Mouse (Mus musculus): ENCODE data around the gene Ttc5.
A peak's percentile ranks its signal among the peaks of the same experiment; 100 is the strongest.
"Not testable (repeated sequence)": the region's sequence is repeated elsewhere in the genome, so short reads cannot be mapped to it uniquely, and the experiment has no call there.

Ttc5 gene

GRCm38 (mm10) chr14:50771342-50771741 is 14.0 kb downstream of the Ttc5 start:
- DNase-seq (ENCODE audit: low spot score in 2 of 2): no peak

DNA sequence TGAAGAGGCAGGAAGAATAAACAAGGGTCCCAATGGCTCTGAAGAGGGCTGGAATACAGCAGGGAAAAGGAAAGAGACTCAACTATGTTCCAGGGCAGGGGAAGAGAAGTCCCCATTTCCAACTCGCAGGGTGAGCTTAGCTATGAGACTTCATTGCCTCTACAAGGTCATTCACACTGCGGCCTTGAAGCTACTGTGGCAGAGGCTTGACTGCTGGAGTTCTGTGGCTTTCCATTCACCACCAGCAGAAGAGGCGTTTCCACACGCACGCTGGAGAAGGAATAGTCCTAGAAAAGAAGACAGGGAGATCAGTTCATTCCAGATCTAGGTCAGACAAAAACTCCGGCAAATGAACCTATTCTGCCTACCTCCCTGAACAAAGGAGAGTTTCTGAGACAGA is 19.6 kb downstream of the Ttc5 start:
- no peak for DNase-seq (ENCODE audit: low spot score in 2 of 2)

- peak; percentile 9 to 17 for DNase-seq (ENCODE audit: low spot score in 2 of 2)
These were observed 26.8 kb downstream of the Ttc5 start for GRCm38 (mm10) chr14:50758416-50759085.

DNA sequence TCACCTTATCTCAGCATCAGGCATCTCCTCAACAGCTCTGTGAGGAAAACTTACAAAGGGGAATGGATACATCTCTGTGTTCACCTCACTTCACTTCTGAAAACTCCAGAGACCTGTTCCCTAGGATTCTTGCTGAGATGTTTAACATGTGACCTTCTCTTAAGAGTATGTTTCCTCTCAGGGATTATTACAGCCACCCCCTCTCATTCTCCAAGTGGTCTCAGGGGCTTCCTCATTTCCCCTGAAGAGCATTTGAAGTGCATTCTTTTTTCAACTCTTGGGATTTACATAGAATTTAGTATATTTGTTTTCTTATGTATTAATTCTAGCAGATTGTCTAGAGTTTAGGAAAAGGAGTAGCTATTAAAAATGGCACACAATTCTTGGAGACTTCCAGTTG is 40.3 kb downstream of the Ttc5 start, which contains the start of gene Olfr749:
TSS of gene Olfr749 (minus strand) at position 101 of the 400 bp plus-strand sequence.
- no peak for DNase-seq (ENCODE audit: low spot score in 2 of 2)

- no peak for DNase-seq (ENCODE audit: low spot score in 2 of 2)
These were observed 43.7 kb downstream of the Ttc5 start for GRCm38 (mm10) chr14:50741584-50741983.

DNA sequence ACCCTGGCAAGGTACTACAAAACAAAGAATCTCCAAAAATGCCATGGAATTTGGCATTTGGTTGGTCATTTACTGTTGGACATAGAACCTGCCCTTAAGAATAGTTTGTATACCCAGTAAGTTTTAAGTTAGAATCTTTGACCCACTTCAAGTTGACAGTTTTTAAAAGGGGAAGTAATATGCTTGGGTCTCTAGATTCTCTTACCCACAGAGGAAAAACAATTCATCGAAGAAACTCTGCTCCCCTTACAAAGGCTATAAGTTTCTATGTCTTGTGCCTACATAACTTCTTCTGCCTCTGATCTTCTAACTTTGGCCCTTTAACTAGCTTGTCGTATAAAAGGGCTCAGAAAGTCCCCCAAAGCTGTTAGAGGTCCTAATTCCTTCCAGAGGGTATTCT is 45.0 kb downstream of the Ttc5 start:
- no peak for DNase-seq (ENCODE audit: low spot score in 2 of 2)

GRCm38 (mm10) chr14:50722371-50722770 is 62.9 kb downstream of the Ttc5 start:
- not testable (repeated sequence) for DNase-seq (ENCODE audit: low spot score in 2 of 2)

GRCm38 (mm10) chr14:50719875-50720274 is 65.4 kb downstream of the Ttc5 start:
- DNase-seq (ENCODE audit: low spot score in 2 of 2): not testable (repeated sequence)
